Mouse (Mus musculus) erythroid progenitor cell, adult 5-6 weeks (primary cell): ENCODE results near the gene Gm20834. TPM values are rescaled to one million over a fixed set of nuclear protein-coding genes. Genes with fewer than 3 reads are reported as not detected.
"Not testable (repeated sequence)": the region's sequence is repeated elsewhere in the genome, so short reads cannot be mapped to it uniquely, and the experiment has no call there.

ENCODE experiments used
- ATAC-seq: replicated peaks from 2 replicates; pipeline ENCODE4 v1.8.0; 2016; ENCODE audit warnings: moderate number of reproducible peaks, mild to moderate bottlenecking, moderate TSS enrichment, inconsistent platforms; ENCODE audit not compliant: poor library complexity, low FRiP score, severe bottlenecking
- total RNA-seq, 2 experiments: library from RNA; stranded (forward) in 1 of 2; stranded (reverse) in 1 of 2; fragments of 150-400 nt in 1 of 2; fragments of 186-747, 209-891 nt in 1 of 2; gene quantifications; 2 replicates each; pipeline versions ENCODE4 v1.2.3 to v1.2.4; 2015 to 2017; ENCODE audit warnings: low replicate concordance in 2 of 2

Gene Gm20834
- total RNA-seq (2015; ENCODE audit: low replicate concordance) (not detected in 2 replicates), total RNA-seq (2017; ENCODE audit: low replicate concordance) (not detected in 2 replicates)

DNA sequence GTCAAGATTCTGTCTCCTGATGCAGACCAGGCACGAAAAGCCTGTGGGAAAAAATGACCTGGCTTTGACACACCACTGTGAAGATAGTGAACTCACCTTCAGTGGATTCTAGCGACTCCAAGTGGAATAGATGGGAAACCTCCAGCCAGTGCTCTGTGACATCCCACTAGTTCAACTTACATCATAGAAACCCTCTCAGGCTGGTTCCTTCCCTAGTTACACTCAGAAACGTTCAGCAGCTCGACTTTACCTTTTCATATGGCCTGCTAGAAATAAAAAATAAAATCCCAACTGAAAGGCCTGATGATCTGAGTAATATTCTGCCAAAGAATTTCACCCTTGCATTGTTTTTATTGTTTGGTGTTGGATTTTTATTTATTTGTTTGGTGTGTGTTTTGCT is at the start of gene Gm20834:
Gm20834 (minus strand) TSS at position 101 of the 400 bp plus-strand sequence.
- ATAC-seq = not testable (repeated sequence)

Other genes with a start within 250 kb of the Gm20834 start
- not detected in 2 replicates for gene Gm21310, start 177.4 kb downstream of the Gm20834 start, total RNA-seq (2015; ENCODE audit: low replicate concordance)
- gene Gm21310, start 177.4 kb downstream of the Gm20834 start, total RNA-seq (2017; ENCODE audit: low replicate concordance) = not detected in 2 replicates
- gene Gm28510, start 88.1 kb upstream of the Gm20834 start, total RNA-seq (2015; ENCODE audit: low replicate concordance) = not detected in 2 replicates
- not detected in 2 replicates for gene Gm28510, start 88.1 kb upstream of the Gm20834 start, total RNA-seq (2017; ENCODE audit: low replicate concordance)
- gene Gm20737, start 211.5 kb upstream of the Gm20834 start, total RNA-seq (2015; ENCODE audit: low replicate concordance) = not detected in 2 replicates
- not detected in 2 replicates for gene Gm20737, start 211.5 kb upstream of the Gm20834 start, total RNA-seq (2017; ENCODE audit: low replicate concordance)
- gene Gm21775, start 228.9 kb upstream of the Gm20834 start, total RNA-seq (2015; ENCODE audit: low replicate concordance) = not detected in 2 replicates
- not detected in 2 replicates for gene Gm21775, start 228.9 kb upstream of the Gm20834 start, total RNA-seq (2017; ENCODE audit: low replicate concordance)